Comparison of ENCODE assay signal across 9 mouse cellular contexts in genomic region chrX:111895084-111895779, GRCm38 (mm10). TPM values are rescaled to one million over a fixed set of nuclear protein-coding genes. Genes with fewer than 3 reads are reported as not detected.
A peak's percentile ranks its signal among the peaks of the same experiment; 100 is the strongest.
DNase-seq lines count a peak whose midpoint lies in the region; ATAC-seq lines count a peak whose summit lies in the region.
"Had no signal": no experiment of that assay in that cellular context is flagged by ENCODE, and none has a peak within 500 bp of the region (broad histone marks: within the 10 kb centered on the region; RNA-seq: fewer than 3 reads in every experiment).

No protein-coding gene starts in this region.

- no peaks in the 10 kb centered on the region for H3K36me3 ChIP-seq in megakaryocyte, embryonic 14.5 days (replicated peaks; ENCODE audit: low read length)
- H3K36me3 ChIP-seq in limb, embryonic 15.5 days: no peaks in the 10 kb centered on the region

- no peak for ATAC-seq in megakaryocyte, adult 5-6 weeks (ENCODE audit: poor library complexity, severe bottlenecking)
- no peak for ATAC-seq in limb, embryonic 15.5 days (ENCODE audit: insufficient number of reproducible peaks, low FRiP score, low TSS enrichment, low read depth)

- peak overlapping the region; percentile 67 for H3K4me2 ChIP-seq in limb, embryonic 15.5 days

- H3K4me3 ChIP-seq in megakaryocyte, embryonic 14.5 days (replicated peaks): peak overlapping the region; percentile 71
- H3K4me3 ChIP-seq in limb, embryonic 15.5 days: peak overlapping the region; percentile 44

- WGBS in limb, embryonic 15.5 days: 28% methylated on average over 49 of the region's 70 CpGs

- no peak overlapping the region for H3K27ac ChIP-seq in limb, embryonic 15.5 days

- peak; percentile 0 for DNase-seq in adrenal gland, postnatal 25 days
- DNase-seq in adrenal gland, postnatal 4 days (ENCODE audit: low spot score in 2 of 2): no peak
- DNase-seq in right cerebral cortex, postnatal 4 days: peak; percentile 1
- DNase-seq in layer of hippocampus, adult 8-10 months (ENCODE audit: low spot score in 2 of 2): no peak
- DNase-seq in spleen, postnatal 14 days (ENCODE audit: low spot score in 2 of 2): no peak

- H3K27me3 ChIP-seq in megakaryocyte, embryonic 14.5 days (replicated peaks): peaks cover 19% of the 10 kb centered on the region
- peaks cover 11% of the 10 kb centered on the region for H3K27me3 ChIP-seq in limb, embryonic 15.5 days

- peaks cover 9% of the 10 kb centered on the region for H3K9me3 ChIP-seq in megakaryocyte, embryonic 14.5 days
- H3K9me3 ChIP-seq in limb, embryonic 15.5 days: no peaks in the 10 kb centered on the region

- H3K9ac ChIP-seq in limb, embryonic 15.5 days: no peak overlapping the region

- H3K4me1 ChIP-seq in megakaryocyte, embryonic 14.5 days: no peaks in the 10 kb centered on the region
- 0 out of 2 replicates have a peak, but pooled peaks cover 3% of the 10 kb centered on the region for H3K4me1 ChIP-seq in limb, embryonic 15.5 days

RNA-seq across cellular contexts. Expression of gene Gm45194, which starts 4.0 kb away (rescaled TPM):
- 2.0 and 3.8 TPM in 2 replicates for total RNA-seq in adrenal gland, postnatal 25 days (2021)
- total RNA-seq in adrenal gland, postnatal 4 days (2021): 1 to 10 TPM; 5.2 to 7.3 TPM
- polyA plus RNA-seq in megakaryocyte, embryonic 14.5 days (2012; ENCODE audit: insufficient read depth, low replicate concordance): not detected in 2 replicates
- total RNA-seq in megakaryocyte, adult 5-6 weeks (2015): not detected in 2 replicates
- not detected in 2 replicates for total RNA-seq in megakaryocyte, adult 5-6 weeks (2017)
- 0.77 and 1.6 TPM in 2 replicates for polyA plus RNA-seq in limb, embryonic 15.5 days (2015; fragmentation: Nextera tagmentation; extraction: Ambion mirVana)
- not detected for total RNA-seq in layer of hippocampus, adult 8-10 months (2022)
- polyA plus RNA-seq: cortical plate, adult 2 months had no signal

Comparison
In these comparisons a context has a peak if more than half of its experiments do, and no peak if none do; other contexts are left out.
1. DNase-seq: peak in adrenal gland, postnatal 25 days (single experiment) and right cerebral cortex, postnatal 4 days (single experiment); none in adrenal gland, postnatal 4 days (0 of 2), layer of hippocampus, adult 8-10 months (0 of 2) and spleen, postnatal 14 days (0 of 2).